Mouse (Mus musculus) bone marrow, adult 2 months (tissue): ENCODE data around the gene Man1b1.

Source experiments
- CTCF ChIP-seq: fragments of 200-500 bp; IDR thresholded peaks from 2 replicates; pipeline ENCODE4 v1.5.1; 2011; ENCODE audit warnings: low read length, control low read depth; ENCODE audit not compliant: control insufficient read depth, insufficient read depth
- POLR2A ChIP-seq: fragments of 200-500 bp; IDR thresholded peaks from 2 replicates; pipeline ENCODE4 v1.6.1; 2011; ENCODE audit warnings: low read depth, mild to moderate bottlenecking, control low read depth, low read length, borderline replicate concordance; ENCODE audit not compliant: control insufficient read depth

DNA sequence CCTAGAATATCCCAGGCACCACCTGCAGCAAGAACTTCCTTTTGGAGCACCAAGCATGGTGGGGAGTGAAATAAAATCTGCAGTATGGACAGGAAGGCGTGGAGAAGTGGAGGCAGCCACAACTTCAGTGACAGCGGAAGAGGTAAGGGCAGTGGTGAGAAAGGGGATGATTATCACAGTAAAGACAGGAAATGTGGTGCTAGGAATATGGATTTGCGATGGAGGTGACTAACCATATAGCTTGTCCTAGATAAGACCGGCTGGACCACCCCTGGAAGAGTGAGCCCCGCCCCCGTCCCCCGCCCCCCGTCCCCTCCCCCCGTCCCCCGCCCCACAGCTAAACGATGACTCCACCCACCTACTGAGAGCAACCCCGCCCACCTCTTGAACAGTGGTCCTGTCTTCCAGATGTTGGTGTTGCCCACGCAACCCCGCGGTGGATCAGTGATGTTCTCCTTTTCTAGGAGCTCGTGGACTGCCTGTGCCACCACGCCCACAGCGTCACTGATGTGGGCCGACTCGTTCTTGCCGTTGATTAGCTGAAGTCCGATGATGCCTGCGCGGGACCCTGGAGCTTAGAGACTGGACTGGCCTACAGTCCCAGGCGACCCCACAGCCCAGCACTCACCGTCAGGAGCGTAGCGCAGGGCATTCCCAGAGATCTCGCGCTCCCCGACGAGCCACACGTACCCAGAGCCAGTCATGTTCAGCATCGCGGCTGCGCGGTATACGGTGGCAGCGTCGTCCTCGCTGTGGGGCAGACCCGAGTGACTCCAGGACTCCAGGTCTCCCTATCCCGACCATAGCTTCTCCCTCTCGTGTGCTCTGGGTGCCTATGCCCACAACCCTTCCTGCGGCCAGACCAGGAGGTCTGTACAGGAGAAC is 27.2 kb upstream of the Man1b1 start:
- TF ChIP-seq CTCF, result no peak
- 0 out of 2 replicates have a peak, but pooled peaks have one; percentile 12 for TF ChIP-seq POLR2A
